In genomic region chr6:71907702-71908235, GRCm38 (mm10) we compare ENCODE assay signal across 8 mouse cellular contexts. TPM values are rescaled to one million over a fixed set of nuclear protein-coding genes. Genes with fewer than 3 reads are reported as not detected.
DNase-seq lines count a peak whose midpoint lies in the region; ATAC-seq and TF ChIP-seq lines count a peak whose summit lies in the region.

No protein-coding gene starts in this region.

- intact Hi-C loops in heart, postnatal 36 days (cut with DNase I): loop anchor here (5.0 to 10.0 kb wide), 2 partner anchors 437 to 465 kb away; partner anchors contain the start of genes 0610030E20Rik, Rmnd5a and Usp39
- intact Hi-C loops in left cerebral cortex, postnatal 10 days (cut with DNase I): no loop called here

- TF ChIP-seq CTCF in heart, postnatal 0 days (IDR thresholded peaks at IDR 0.05; ENCODE audit: low read depth): no peak

- H3K9me3 ChIP-seq in heart, embryonic 11.5 days (replicated peaks; ENCODE audit: control insufficient read depth, low read length): no peaks in the 10 kb centered on the region
- H3K9me3 ChIP-seq in heart, postnatal 0 days (replicated peaks; ENCODE audit: control insufficient read depth, low read length): no peaks in the 10 kb centered on the region
- no peaks in the 10 kb centered on the region for H3K9me3 ChIP-seq in midbrain, embryonic 10.5 days (replicated peaks)

- H3K27me3 ChIP-seq in heart, embryonic 11.5 days (ENCODE audit: control insufficient read depth, insufficient read depth, low read length): no peaks in the 10 kb centered on the region
- no peaks in the 10 kb centered on the region for H3K27me3 ChIP-seq in heart, postnatal 0 days (ENCODE audit: control insufficient read depth, insufficient read depth, low read length)
- no peaks in the 10 kb centered on the region for H3K27me3 ChIP-seq in midbrain, embryonic 10.5 days (ENCODE audit: low read depth, poor library complexity, severe bottlenecking)

- peak overlapping the region; percentile 82 for H3K9ac ChIP-seq in heart, embryonic 11.5 days (ENCODE audit: low read depth, low read length)
- peak overlapping the region; percentile 76 for H3K9ac ChIP-seq in heart, postnatal 0 days (replicated peaks; ENCODE audit: low read depth, low read length)

- TF ChIP-seq EP300 in heart, postnatal 0 days (IDR thresholded peaks at IDR 0.05; ENCODE audit: low read depth): no peak

- ATAC-seq in heart, embryonic 11.5 days (replicated peaks; ENCODE audit: insufficient number of reproducible peaks, low FRiP score, low TSS enrichment): no peak
- no peak for ATAC-seq in heart, postnatal 0 days (ENCODE audit: insufficient read depth, low read depth)

- 5% methylated on average over 4 of the region's 4 CpGs for WGBS in heart, embryonic 11.5 days (ENCODE audit: insufficient replicate concordance)
- WGBS in heart, postnatal 0 days: 6% methylated on average over 4 of the region's 4 CpGs
- 14% methylated on average over 4 of the region's 4 CpGs for WGBS in midbrain, embryonic 10.5 days

- H3K4me1 ChIP-seq in heart, embryonic 11.5 days (ENCODE audit: control insufficient read depth, insufficient read depth, low read length): peaks cover 18% of the 10 kb centered on the region
- H3K4me1 ChIP-seq in heart, postnatal 0 days (ENCODE audit: control insufficient read depth, insufficient read depth): peaks cover 25% of the 10 kb centered on the region
- peaks cover 23% of the 10 kb centered on the region for H3K4me1 ChIP-seq in midbrain, embryonic 10.5 days

- H3K4me2 ChIP-seq in heart, embryonic 11.5 days: peak overlapping the region; percentile 74
- H3K4me2 ChIP-seq in heart, postnatal 0 days (ENCODE audit: low read depth, low read length): peak overlapping the region; percentile 77

- H3K4me3 ChIP-seq in heart, embryonic 11.5 days (ENCODE audit: low read depth, low read length): peak overlapping the region; percentile 90
- peak overlapping the region; percentile 81 for H3K4me3 ChIP-seq in heart, postnatal 0 days (ENCODE audit: low read depth, low read length)
- peak overlapping the region; percentile 72 for H3K4me3 ChIP-seq in midbrain, embryonic 10.5 days

- no peak for DNase-seq in heart, postnatal 36 days
- peak; percentile 20 for DNase-seq in MEL-GATA-1-ER (ENCODE audit: extremely low read depth, low read depth)
- no peak for DNase-seq in heart, postnatal 0 days (ENCODE audit: low spot score)
- no peak for DNase-seq in midbrain, embryonic 10.5 days (ENCODE audit: low spot score)
- DNase-seq in left cerebral cortex, postnatal 10 days (ENCODE audit: extremely low spot score in 1 of 2, low spot score in 2 of 2): no peak
- no peak for DNase-seq in cerebellum, adult 9-11 months
- no peak for DNase-seq in spleen, postnatal 4 days (ENCODE audit: low spot score in 2 of 2)

- H3K27ac ChIP-seq in heart, embryonic 11.5 days (ENCODE audit: low read depth, low read length): no peak overlapping the region
- H3K27ac ChIP-seq in heart, postnatal 0 days (ENCODE audit: low read depth): no peak overlapping the region
- H3K27ac ChIP-seq in midbrain, embryonic 10.5 days (replicated peaks): peak overlapping the region; percentile 97

- H3K36me3 ChIP-seq in heart, embryonic 11.5 days (ENCODE audit: control insufficient read depth, insufficient read depth, low read length): peaks cover 3% of the 10 kb centered on the region; the same call in 1 of the 2 replicates
- H3K36me3 ChIP-seq in heart, postnatal 0 days (replicated peaks; ENCODE audit: control insufficient read depth, insufficient read depth, low read length): peaks cover 31% of the 10 kb centered on the region
- H3K36me3 ChIP-seq in midbrain, embryonic 10.5 days: peaks cover 51% of the 10 kb centered on the region

RNA-seq across cellular contexts. Expression of gene Ptcd3, which starts 0.8 kb away (rescaled TPM):
- 117 and 121 TPM in 2 replicates for polyA plus RNA-seq in heart, embryonic 11.5 days (2014; fragmentation: Nextera tagmentation; extraction: Ambion mirVana)
- 100 to 1,000 TPM; 118 to 133 TPM for total RNA-seq in heart, postnatal 36 days (2021)
- total RNA-seq in heart, postnatal 0 days (2014; rRNA removed; ENCODE audit: low replicate concordance): 70.0 and 95.6 TPM in 2 replicates
- polyA plus RNA-seq in heart, postnatal 0 days (2015; fragmentation: Nextera tagmentation; extraction: Ambion mirVana): 78.4 and 84.8 TPM in 2 replicates
- polyA plus RNA-seq in midbrain, embryonic 10.5 days (2016; fragmentation: Nextera tagmentation; extraction: Ambion mirVana): 139 and 147 TPM in 2 replicates
- 10 to 100 TPM; 70.2 to 76.2 TPM for total RNA-seq in left cerebral cortex, postnatal 10 days (2021)

RNA-seq across cellular contexts. Expression of gene Polr1a, which starts 1.1 kb away (rescaled TPM):
- polyA plus RNA-seq in heart, embryonic 11.5 days (2014; fragmentation: Nextera tagmentation; extraction: Ambion mirVana): 21.4 and 24.2 TPM in 2 replicates
- total RNA-seq in heart, postnatal 36 days (2021): 10 to 100 TPM; 44.5 to 51.4 TPM
- total RNA-seq in heart, postnatal 0 days (2014; rRNA removed; ENCODE audit: low replicate concordance): 26.2 and 32.0 TPM in 2 replicates
- polyA plus RNA-seq in heart, postnatal 0 days (2015; fragmentation: Nextera tagmentation; extraction: Ambion mirVana): 15.3 and 17.8 TPM in 2 replicates
- polyA plus RNA-seq in midbrain, embryonic 10.5 days (2016; fragmentation: Nextera tagmentation; extraction: Ambion mirVana): 40.2 and 43.0 TPM in 2 replicates
- 10 to 100 TPM; 33.5 to 37.2 TPM for total RNA-seq in left cerebral cortex, postnatal 10 days (2021)
